Mouse (Mus musculus): ENCODE measurements at regions not wholly inside any gene's neighbourhood (a gene's known extent, or its start where the extent isn't known, plus 50 kb on each side); places are given as distances from the start of the nearest gene placed in this dataset.

DNA sequence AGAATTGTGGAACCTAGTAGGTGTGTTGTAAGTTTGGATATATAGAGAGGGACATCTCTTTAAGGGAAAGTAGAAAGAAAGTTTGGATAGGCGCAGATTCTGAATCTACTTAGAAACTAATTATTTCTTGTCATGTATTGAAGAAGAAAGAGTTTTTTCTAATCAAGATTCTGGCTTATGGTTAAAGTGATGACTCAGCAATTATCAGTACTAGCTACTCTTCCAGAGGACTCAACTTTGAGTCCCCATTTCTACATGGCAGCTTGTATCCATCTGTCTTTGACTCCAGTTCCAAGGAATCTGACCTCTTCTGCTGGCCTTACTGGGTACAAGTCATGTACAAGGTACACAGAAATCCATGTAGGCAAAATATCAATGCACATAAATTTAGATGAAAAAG, 2767.1 kb downstream of the Gm37988 start:
- DNase-seq (ENCODE audit: low spot score): no peak
- no peak for TF ChIP-seq CTCF (IDR thresholded peaks at IDR 0.05; ENCODE audit: low read depth)
- WGBS: 97% methylated on average over 1 of the region's 1 CpGs
- ATAC-seq (replicated peaks; ENCODE audit: low FRiP score, low read depth): no peak
- no peak overlapping the region for H3K9ac ChIP-seq (ENCODE audit: low read depth, low read length)
- H3K4me3 ChIP-seq (replicated peaks; ENCODE audit: low read depth, low read length): no peak overlapping the region
- no peaks in the 10 kb centered on the region for H3K27me3 ChIP-seq (ENCODE audit: insufficient read depth, low read length)
- no peaks in the 10 kb centered on the region for H3K4me1 ChIP-seq (replicated peaks; ENCODE audit: insufficient read depth, low read length)
- no peak overlapping the region for H3K4me2 ChIP-seq (ENCODE audit: low read length)
- H3K9me3 ChIP-seq (replicated peaks; ENCODE audit: low read length): no peaks in the 10 kb centered on the region
- no peak overlapping the region for H3K27ac ChIP-seq
- no peaks in the 10 kb centered on the region for H3K36me3 ChIP-seq (ENCODE audit: insufficient read depth, low read length)

DNA sequence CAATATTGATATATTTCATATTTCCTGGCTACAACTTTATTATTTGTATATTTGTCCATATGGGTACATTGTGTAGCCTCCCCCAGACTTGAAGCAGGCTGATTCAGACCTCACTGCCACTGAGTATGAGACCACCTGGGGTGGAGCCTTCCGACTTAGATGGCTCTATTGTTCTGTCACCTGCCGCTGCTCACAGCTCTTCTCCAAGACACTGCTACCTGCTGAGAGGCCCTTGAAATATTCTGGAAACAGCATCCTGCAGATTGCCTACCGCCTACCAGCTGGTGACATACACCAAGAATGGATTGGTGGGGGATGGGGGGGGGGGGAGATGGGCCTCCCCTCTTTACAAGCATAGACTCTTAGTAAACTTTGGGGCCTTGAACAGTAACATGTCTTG, 2778.7 kb downstream of the Gm37988 start:
- no peaks in the 10 kb centered on the region for H3K27me3 ChIP-seq (ENCODE audit: insufficient read depth, low read length)
- 75% methylated on average over 3 of the region's 3 CpGs for WGBS
- no peak overlapping the region for H3K4me2 ChIP-seq (ENCODE audit: low read length)
- H3K4me1 ChIP-seq (replicated peaks; ENCODE audit: insufficient read depth, low read length): no peaks in the 10 kb centered on the region
- no peaks in the 10 kb centered on the region for H3K36me3 ChIP-seq (ENCODE audit: insufficient read depth, low read length)
- DNase-seq (ENCODE audit: low spot score) (no peak), ATAC-seq (replicated peaks; ENCODE audit: low FRiP score, low read depth) (no peak)
- no peak overlapping the region for H3K4me3 ChIP-seq (replicated peaks; ENCODE audit: low read depth, low read length)
- no peak overlapping the region for H3K9ac ChIP-seq (ENCODE audit: low read depth, low read length)
- H3K27ac ChIP-seq: no peak overlapping the region
- TF ChIP-seq CTCF (IDR thresholded peaks at IDR 0.05; ENCODE audit: low read depth): no peak
- no peaks in the 10 kb centered on the region for H3K9me3 ChIP-seq (replicated peaks; ENCODE audit: low read length)

DNA sequence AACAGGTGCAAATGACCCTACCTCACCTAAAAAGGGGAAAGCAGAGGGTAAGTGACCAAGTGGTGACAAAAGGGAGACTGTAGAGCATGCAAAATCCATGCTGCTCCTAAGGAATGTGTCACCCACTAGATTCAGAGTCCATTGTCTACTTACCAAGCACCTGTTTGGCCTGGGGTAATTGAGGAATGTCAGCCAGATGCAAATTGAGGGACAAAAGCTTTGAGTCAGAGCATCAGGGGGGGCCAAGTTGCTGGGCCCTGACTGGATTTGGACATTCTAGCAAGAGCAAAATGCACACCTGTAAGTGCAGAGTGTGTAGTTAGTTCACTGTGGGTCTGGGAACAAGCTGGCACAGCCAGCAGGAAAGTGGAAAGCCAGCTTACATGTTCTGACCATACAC, 2783.6 kb downstream of the Gm37988 start:
- Histone ChIP-seq H3K4me1 (replicated peaks; ENCODE audit: insufficient read depth, low read length) (no peaks in the 10 kb centered on the region), H3K4me2 (ENCODE audit: low read length) (no peak overlapping the region), H3K9ac (ENCODE audit: low read depth, low read length) (no peak overlapping the region), H3K27ac (no peak overlapping the region), H3K4me3 (replicated peaks; ENCODE audit: low read depth, low read length) (no peak overlapping the region), H3K36me3 (ENCODE audit: insufficient read depth, low read length) (no peaks in the 10 kb centered on the region), H3K27me3 (ENCODE audit: insufficient read depth, low read length) (no peaks in the 10 kb centered on the region), H3K9me3 (replicated peaks; ENCODE audit: low read length) (no peaks in the 10 kb centered on the region)
- TF ChIP-seq CTCF (IDR thresholded peaks at IDR 0.05; ENCODE audit: low read depth): no peak
- DNase-seq (ENCODE audit: low spot score): no peak
- no peak for ATAC-seq (replicated peaks; ENCODE audit: low FRiP score, low read depth)

Measured in kidney, postnatal 0 days (tissue).